Mouse (Mus musculus) layer of hippocampus, adult 9-10 months (tissue): ENCODE results near the gene Mrgprg.
A peak's percentile ranks its signal among the peaks of the same experiment; 100 is the strongest.

Source experiments
- DNase-seq: peaks from one replicate; pipeline ENCODE4 v3.0.0; 2022; ENCODE audit warnings: low spot score

Gene Mrgprg

DNA sequence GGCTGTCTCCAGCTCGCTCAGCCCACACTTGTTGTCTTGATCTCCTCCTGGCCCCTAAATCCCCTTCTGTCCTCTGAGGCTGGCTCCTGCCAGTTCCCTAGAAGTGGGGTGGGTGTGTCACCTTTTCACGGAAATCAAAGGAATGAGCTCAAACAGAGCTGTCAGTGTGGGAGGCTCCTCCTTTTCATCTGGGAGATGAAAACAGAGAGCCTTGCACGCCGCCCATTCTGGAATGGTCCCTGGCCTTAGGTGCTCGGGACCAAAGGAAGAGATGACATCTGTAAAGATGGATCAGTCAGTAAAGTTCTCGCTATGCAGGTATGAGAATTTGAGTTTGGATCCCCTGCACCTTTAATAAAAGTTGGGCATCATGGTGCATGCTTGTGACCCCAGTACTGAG, at the start of gene Mrgprg:
Gene Mrgprg (minus strand): TSS at position 101 of the 400 bp plus-strand sequence.
- DNase-seq: no peak

DNA sequence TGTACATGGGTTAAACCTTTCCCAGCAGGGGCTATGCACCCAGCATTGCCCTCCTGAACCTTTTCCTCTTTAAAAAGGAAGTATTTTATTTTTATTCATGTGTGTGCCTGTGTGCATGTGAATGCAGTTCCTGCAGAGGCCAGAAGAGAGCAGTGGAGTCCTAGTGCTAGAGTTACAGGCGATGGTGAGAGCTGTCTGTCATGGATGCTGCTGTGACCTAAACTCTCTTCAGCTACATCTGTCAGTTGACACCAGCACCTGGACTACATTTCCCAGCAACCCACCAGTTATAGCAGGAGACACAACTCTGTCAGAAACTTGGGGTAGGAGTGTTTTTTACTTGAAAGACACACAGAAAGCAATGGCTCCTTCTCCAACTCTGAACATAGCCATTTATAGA, 42.1 kb upstream of the Mrgprg start:
- no peak for DNase-seq

DNA sequence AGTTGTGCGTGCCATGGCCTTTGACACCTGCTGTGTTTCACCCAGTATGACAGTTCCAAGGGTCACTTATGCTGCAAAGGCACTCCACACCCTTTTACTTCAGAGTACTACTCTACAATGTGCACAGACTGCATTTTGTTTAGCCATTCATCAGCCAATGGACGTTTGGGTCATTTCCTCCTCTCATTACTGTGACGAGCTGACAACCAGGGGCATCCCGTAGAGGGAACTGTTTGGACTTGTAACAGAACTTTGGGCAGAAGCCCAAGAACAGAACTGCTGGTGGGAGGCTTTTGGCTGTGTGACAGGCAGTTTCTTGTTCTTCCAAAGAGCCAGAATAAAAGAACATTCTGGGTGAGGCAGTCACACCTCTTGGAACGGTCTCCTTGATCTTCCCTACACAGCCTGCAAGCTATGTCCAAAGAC, 38.4 kb upstream of the Mrgprg start:
- DNase-seq: peak; percentile 30

DNA sequence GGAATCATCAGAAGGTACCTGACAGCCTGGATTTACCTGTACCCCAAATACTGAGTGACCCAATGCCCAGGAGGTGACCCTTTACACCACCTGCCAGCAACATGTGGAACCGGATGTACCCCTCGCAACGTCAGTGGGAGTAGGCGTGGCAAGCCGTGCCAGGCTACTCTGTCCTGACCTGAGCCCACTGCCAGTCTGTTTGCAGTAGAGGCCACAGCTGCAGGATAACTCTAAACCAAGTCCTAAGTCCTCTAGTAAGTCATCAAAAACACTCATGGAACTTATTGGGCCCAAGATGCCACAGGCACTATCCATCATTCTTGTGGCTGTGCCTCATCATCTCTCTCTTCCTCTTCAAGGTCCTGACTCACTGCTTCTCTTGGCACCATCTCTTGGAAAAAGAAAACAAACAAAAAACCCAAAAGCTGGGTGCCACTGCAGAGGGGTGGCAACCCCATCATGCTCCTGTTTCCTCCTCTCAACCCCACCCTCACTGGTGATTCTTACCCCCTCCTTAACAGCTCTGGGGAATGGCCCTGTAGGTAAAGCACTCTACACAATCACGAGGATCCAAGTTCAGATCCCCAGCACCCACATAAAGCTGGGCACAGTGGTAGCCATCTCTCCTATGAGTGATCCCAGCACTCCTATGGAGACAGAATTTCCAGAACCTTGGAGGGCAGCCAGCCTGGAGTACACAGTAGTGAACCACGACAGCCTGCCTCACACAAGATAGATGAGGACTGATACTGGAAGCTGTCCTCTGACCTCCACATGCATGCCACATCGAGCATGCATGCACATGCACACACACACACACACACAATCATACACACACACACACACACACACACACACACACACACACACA, 34.6 kb upstream of the Mrgprg start:
- no peak for DNase-seq

DNA sequence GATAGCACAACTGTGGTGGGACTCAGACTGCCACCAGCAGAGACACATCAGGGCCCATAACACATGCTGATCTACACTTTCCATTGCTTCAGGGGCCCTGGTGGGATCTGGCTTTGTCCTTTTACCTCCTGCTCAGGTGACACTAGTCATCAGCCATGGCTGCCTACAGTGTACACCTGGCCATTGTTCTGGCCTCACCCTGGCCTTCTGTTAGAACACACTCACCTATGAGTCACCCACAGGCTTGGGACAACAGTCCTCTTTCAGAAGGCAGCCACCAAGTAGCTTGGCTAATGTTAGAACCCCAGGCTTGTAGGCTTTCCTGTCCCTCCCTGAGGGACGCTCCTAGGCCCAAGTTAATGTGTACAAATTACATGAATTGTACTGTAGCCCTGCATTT, 34.0 kb upstream of the Mrgprg start:
- DNase-seq: no peak

DNA sequence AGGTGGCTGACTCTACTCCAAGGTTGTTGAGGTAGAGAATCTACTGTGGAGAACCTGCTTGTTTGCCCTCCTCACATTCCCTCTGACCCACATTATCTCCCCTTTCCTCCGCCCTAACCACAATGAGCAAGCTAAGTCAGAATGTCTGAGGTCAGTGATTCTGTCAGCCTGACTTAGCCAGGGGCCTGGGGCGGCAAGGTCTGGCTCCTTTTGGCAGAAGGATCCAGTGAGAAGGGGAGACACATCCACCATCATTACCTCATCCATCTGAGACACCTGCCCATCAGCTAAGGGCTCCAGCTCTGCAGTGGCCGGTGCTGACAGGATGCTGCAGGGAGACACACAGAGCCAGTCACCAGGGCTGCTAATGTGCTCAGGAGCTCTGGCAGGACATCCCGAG, 32.0 kb upstream of the Mrgprg start:
- no peak for DNase-seq

DNA sequence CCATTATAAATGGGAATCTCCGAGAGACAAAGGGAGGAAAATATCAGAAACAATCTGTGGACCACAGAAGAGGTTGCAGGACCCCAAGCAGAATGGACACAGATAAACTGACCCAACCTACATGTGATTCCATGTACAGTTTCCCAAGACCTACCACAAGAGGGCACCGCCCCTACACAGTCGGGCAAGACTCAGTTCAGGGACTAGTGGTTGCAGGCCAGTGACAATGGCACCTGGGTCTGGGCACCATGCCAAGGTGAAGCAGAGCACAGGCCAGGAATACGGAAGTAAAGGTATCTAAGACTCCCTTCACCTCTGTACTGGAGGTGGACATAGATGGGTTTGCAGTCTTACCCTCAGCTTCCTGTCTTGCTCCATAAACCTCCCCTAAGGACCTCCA, 26.3 kb upstream of the Mrgprg start:
- no peak for DNase-seq

DNA sequence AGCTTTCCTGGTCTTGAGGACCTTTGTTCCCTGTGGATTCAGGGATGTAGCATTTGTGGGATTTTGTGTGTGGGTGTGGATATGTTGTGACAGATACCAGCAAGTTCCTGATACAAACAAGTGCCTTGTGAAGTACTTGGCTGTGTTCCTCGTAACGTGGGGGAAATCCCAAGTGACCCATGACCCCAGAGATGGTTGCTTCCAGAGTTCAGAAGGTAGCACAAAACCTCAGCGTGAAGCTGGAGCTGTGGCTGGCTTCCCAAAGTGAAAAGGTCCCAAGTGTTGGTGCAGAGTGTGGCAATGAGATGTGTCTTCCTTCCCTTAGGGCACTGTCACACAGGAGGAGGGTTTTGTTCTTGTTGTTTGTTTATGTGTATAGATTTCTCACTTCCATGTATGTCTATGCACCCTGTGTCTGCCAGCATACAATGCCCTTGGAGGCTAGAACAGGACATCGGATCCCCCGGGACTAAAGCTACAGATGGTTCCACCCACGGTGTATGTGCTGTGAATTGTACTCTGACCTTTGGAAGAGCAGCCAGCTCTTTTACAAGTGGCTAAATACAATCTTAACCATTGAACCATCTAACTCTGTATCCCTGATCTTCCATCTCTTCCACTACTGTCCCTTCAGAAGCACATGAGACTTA, 25.7 kb upstream of the Mrgprg start:
- DNase-seq: no peak

DNA sequence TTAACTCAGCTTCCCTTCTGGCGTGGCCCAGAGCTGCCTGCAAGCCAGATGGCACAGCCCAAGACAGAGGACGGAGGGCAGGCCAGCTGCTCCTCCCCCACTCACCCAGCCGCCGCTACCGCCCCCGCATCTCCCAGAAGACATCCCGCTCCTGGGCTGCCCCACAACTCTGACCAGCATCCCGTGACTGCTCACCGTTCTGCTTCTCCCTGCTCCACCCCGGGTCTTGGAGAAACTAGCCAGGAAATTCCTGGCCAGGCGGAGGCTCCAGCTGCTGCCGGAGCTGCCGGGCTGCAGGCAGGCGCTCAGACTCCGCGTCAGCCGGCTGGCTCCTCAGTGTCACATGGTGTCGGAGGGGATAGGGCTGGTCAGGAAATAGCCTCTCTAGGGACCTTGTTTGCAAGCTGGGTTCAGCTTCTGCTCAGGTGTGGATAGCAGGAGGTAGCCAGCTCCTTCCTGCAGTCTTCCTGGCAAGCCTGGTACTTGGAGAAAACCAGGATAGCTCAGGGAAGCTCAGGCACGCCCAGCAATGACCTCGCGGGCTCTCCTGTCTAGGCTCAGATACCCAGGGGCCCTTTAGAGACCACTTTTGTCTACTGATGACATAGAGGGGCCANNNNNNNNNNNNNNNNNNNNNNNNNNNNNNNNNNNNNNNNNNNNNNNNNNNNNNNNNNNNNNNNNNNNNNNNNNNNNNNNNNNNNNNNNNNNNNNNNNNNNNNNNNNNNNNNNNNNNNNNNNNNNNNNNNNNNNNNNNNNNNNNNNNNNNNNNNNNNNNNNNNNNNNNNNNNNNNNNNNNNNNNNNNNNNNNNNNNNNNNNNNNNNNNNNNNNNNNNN, 17.4 kb upstream of the Mrgprg start, which contains the start of gene Mrgpre:
Gene Mrgpre (minus strand): TSS at position 505 of the 834 bp plus-strand sequence.
- peak; percentile 20 for DNase-seq

DNA sequence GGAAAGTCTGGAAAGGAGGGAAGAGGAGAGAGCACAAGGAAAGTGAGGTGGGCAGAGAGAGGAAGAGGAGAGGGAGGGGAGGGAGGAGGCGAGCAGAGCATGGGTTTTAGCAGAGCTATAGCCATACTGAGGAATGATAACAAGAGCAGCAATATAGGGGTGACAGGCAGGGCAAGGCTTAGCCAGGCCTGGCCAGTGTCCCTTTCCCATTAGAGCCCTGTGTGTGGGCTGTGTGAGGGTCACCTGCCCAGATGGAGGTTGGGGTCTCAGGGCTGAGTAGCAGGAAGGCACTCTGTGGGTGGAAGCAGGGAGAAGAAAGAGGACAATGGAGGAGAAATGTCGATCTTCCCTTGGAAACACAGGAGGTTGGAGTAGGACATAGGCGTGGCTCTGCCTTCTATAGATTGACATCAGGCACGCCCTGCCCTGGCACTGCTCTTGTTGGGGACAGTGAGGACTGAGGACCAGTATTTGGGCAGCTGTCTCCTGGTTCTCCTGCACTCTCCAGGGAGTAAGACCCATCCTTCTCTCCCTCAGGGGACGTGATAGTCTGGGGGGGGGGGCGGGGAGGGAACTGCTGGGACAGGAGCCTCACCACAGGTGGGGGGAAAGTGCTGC, 16.7 kb upstream of the Mrgprg start:
- DNase-seq: no peak

DNA sequence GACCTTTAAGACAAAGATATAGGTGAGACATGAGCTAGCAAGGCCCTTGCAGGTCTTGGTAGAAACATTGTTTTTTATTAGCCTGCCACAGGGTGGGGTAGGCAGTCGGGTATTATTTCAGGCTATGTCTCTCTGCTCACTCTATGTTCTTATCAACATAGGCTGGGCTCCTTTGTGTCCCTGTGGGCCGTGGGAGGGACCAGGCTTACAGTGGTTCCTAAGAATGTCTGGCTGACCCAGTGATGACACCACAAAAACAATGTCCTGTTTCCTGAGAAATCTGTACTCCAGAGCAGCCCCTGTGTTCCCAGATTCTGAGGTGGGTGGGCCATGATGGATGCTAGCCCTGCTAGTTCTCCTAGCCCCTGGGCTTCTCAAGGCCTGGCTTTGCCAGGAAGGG, 10.6 kb upstream of the Mrgprg start:
- no peak for DNase-seq

DNA sequence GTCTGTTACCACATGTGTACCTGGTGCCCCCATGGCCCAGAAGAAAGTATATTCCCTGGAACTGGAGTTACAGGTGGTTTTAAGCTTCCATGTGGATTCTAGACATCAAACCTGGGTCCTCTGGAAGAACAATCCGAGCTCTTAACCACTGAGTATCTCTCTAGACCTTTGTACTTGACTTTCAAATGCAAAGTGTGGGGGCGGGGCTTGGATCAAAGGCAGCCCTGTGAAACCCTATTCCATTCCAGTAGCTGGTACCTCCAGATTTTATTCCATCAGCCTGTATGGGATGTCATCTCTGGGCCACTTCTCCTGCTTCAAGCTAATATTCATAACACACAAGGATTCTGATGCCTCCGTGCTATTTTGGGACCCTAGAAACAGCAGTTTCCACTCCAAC, 9.3 kb upstream of the Mrgprg start:
- DNase-seq: no peak

DNA sequence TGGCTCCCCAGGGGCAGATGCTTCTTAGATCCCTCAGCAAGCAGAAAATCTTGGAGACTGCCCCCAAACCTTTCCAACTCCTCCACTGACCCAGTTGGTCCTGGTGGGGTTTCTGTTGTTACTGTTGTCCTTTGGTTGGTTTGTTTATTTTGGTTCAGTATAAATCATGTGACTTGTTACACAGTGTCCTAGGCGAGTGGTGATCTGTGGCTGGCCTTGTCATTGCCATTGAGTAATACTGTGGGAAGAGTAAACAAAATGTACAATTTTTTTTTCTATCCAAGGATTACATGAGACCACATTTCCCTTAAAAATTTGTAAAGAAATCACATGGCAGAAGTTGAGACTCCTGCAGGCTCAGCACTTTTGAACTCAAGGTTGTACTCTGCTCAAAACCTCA, 2.7 kb upstream of the Mrgprg start:
- no peak for DNase-seq

DNA sequence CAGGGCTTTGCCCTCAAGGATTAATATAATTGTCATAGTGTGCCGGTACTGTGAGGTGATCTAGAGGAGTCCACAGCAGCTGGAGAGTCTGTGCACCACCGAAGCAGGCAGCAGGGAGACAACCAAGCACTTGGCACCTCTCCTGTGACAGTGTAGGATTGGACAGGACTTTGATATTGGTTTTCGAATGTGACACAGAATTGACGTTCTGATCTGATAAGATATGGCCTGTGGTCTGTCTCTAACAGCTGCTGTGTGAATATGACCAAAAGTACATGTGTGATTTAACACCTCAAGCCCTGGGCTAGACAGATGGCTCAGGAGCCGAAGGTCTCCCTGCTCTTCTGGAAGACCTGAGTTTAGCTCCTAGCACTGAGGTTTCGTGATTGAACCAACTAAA, 1.5 kb upstream of the Mrgprg start:
- DNase-seq: no peak

DNA sequence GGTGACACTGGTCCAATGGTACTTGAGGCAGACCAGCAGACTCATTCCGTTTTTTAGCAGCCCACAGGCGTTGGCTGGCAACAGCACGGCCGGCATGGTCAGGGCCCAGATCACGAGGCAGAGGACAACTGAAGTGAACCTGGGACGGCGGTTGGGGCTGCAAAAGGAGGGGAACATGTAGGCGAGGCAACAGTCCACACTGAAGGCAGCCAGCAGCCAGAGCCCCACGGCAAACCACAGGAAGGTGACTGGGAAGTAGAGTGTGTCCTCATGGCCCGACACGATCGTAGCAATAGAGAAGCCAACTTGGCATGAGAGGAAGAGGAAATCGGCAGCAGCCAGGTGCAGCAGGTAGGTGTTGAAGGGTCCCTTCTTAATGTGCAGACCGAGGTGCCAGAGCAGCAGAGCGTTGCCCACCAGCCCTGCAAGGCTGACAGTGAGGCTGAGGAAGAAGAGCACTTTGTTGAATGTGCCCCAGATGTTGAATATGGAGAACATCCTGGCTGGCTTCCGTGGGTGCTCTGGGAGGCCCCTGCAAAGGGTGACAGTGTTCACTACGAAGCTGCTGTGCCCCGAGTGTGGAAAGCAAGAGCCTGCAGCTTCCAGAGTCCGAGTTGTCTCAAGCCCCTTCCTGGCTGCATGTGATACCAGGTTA, 1.8 kb downstream of the Mrgprg start:
- DNase-seq: no peak

DNA sequence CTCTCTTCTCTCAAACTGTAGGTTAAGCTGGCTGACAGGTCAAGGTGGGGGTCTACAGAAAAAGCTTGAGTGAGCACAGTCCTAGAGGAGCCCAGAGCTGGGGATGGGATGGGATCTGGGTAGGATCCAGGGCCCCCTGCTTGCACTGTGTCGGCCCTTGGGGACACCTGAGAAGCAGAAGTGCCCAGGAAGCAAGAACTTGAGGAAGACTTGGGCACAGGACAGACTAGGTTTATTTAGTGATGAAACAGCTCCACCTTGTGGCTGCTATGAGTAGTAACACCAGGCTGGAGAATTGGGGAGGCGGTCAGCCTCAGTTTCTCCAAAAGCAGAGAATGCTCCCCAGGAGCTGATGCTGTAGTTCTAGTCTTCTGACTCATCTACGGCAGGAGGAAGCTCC, 3.0 kb downstream of the Mrgprg start:
- DNase-seq: no peak

DNA sequence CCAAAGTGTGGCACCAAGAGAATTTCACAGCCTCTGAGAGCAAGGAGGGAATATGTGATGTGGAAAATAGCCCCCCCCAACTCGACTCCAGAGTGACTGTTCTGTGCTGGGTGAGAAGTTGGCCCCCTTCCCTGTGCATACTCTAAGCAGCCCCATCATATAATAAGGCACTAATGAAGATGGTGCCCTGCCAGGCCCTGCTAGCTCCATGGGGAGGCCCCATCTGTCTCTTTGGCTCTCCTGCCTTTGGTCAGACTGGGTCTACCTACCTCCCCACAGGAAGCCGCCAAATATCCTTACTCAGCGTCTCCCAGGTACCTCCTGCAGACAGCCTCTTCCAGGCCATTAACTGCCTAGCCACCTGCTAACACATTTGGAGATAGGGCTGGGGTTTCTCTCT, 7.8 kb downstream of the Mrgprg start:
- no peak for DNase-seq

DNA sequence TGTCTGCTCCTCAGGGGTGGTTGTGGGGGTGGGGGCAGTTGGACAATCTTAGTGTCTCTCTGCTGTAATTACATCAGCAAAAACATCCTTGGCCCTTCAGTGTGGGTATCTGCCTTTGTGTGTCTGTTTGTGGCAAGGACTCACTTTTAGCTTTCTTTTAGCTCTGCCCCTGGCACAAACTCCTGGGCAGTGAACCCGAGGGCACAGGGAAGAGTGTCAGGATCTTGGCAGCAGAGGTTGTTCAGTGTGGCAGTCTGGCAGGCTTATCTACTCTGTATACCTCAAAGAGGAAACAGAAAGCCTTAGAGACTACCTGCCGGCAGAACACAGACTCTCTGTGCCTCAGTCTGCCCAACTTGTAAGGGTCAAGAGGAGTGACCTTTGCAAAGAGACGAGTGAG, 9.1 kb downstream of the Mrgprg start:
- DNase-seq: no peak

DNA sequence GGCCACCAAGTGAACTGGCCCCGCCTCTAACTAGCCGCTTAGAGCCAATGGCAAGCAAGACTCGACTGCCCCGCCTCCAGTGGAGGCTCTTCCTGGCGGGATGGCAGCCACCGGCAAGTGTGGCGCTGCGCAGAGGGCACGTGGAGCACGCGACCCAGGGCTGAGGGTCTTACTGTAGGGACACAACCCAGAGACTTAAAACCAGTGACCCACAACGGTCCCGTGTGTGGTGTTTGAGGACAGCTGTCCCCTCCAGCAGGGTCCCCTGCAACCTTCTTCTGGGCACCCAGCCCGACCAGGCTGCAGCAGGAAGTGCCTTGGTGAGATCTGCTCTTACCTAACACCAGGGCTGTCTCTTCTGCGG, 9.8 kb downstream of the Mrgprg start:
- DNase-seq: no peak

DNA sequence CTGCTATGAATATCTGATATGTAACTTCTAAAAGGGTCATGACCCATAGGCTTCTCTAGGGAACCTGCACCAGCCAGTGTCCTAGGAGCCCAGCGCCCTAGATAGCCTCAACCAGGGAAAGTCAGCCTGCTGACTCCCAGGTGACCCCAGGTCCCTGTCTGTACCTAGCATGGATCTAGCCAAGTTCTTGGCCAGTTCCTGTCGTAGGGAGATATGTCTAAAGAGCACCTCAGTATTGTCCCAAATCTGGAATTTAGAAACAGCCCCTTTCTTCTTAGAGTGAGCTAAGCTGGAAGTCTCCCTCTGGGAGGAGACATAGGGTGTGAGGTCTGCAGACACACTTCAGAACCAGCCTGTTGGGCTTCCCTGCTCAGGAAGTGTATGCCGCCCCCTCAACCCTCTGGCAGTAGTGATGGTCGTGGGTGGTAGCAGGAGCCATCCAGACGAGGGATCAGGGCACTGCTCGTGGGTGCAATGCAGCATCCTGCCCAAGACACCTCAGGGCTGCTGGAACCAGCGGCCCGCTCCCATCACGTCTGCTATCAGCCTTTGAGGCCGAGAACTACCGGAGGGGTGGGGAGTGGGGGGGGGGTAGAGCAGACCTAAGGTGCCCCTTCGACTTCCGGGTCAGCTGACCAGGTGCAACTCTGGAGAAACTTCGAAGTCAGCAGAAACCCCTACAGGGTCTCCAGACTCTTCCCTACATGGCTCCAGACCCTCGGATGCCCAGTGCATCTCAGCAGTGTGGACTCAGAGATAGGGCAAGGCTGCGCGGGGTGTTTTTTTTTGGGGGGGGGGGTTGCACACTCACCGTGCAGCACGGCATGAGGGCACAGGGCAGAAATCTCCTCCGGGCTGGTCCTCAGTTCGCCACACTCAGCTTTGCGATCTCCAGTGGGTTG, 10.4 kb downstream of the Mrgprg start, which contains the start of gene Osbpl5:
Gene Osbpl5 (minus strand): TSS at position 861 of the 902 bp plus-strand sequence.
- DNase-seq: no peak
